In the genomic region with DNA sequence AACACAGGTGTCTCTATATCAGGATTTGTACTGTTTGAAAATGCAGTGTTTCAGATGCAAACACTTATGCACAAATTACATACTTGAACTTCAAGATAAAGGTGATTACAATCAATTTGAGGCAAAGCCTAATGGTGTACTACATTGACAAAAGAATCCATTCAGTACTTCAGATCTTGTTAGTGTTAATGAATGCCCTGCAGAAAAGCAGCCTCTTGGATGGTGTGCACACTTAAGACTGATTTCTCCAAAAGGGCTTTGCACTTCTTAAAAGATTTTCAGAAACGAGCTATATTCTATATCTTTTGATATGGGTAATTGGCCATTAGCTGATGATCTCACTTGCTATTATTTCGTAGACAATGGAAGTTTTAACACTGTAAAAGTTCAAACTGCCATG, we compare ENCODE assay signal across 18 mouse cellular contexts.
"Had no signal": no experiment of that assay in that cellular context is flagged by ENCODE, and none has a peak within 500 bp of the region (broad histone marks: within the 10 kb centered on the region; RNA-seq: fewer than 3 reads in every experiment).

No protein-coding gene starts in this region.

- H3K36me3 ChIP-seq: midbrain, embryonic 10.5 days; midbrain, embryonic 12.5 days; neural tube, embryonic 13.5 days; neural tube, embryonic 15.5 days had no signal

- H3K4me2 ChIP-seq: lung, embryonic 14.5 days; midbrain, embryonic 12.5 days; neural tube, embryonic 13.5 days; neural tube, embryonic 15.5 days had no signal

- H3K27ac ChIP-seq: midbrain, embryonic 10.5 days; midbrain, embryonic 12.5 days; neural tube, embryonic 13.5 days; neural tube, embryonic 15.5 days had no signal

- DNase-seq: lung, adult 18-20 months; lung, embryonic 14.5 days; lung, postnatal 10 days; lung, postnatal 4 days; midbrain, embryonic 14.5 days; right cerebral cortex, adult 18-20 months; right cerebral cortex, postnatal 25 days; right cerebral cortex, postnatal 4 days; spleen, adult 18-20 months; thymus, adult 18-20 months; thymus, postnatal 14 days; thymus, postnatal 36 days had no signal

- H3K9ac ChIP-seq: lung, embryonic 14.5 days; midbrain, embryonic 12.5 days; neural tube, embryonic 13.5 days; neural tube, embryonic 15.5 days had no signal

- H3K27me3 ChIP-seq: midbrain, embryonic 12.5 days; neural tube, embryonic 13.5 days; neural tube, embryonic 15.5 days had no signal

- ATAC-seq: midbrain, embryonic 16.5 days had no signal

- H3K4me3 ChIP-seq: midbrain, embryonic 10.5 days; midbrain, embryonic 12.5 days; myocyte; neural tube, embryonic 13.5 days; neural tube, embryonic 15.5 days had no signal

- H3K9me3 ChIP-seq: midbrain, embryonic 10.5 days; midbrain, embryonic 12.5 days; neural tube, embryonic 13.5 days; neural tube, embryonic 15.5 days had no signal

- H3K4me1 ChIP-seq: midbrain, embryonic 10.5 days; midbrain, embryonic 12.5 days; neural tube, embryonic 13.5 days; neural tube, embryonic 15.5 days had no signal
